Comparison of ENCODE assay signal across 26 mouse cellular contexts in genomic region chr10:116730033-116730652, GRCm38 (mm10).
"Had no signal": no experiment of that assay in that cellular context is flagged by ENCODE, and none has a peak within 500 bp of the region (broad histone marks: within the 10 kb centered on the region; RNA-seq: fewer than 3 reads in every experiment).

No protein-coding gene starts in this region.

- ATAC-seq: hindbrain, postnatal 0 days; liver, postnatal 0 days had no signal

- DNase-seq: gastrocnemius, postnatal 14 days; gastrocnemius, postnatal 36 days; heart, adult 11 months; heart, adult 2 months; heart, postnatal 14 days; heart, postnatal 36 days; kidney, adult 11 months; kidney, adult 8-10 months; kidney, postnatal 10 days; kidney, postnatal 25 days; kidney, postnatal 4 days; liver; liver, embryonic 13.5 days; liver, postnatal 0 days had no signal

- H3K9ac ChIP-seq: heart, embryonic 13.5 days; heart, embryonic 15.5 days; hindbrain, embryonic 13.5 days; hindbrain, embryonic 15.5 days; limb, embryonic 12.5 days; liver, embryonic 13.5 days; liver, embryonic 15.5 days; liver, postnatal 0 days had no signal

- H3K4me2 ChIP-seq: heart, embryonic 11.5 days; heart, embryonic 13.5 days; heart, embryonic 15.5 days; hindbrain, embryonic 13.5 days; hindbrain, embryonic 15.5 days; limb, embryonic 12.5 days; liver, embryonic 11.5 days; liver, embryonic 13.5 days; liver, embryonic 15.5 days had no signal

- H3K27ac ChIP-seq: heart, adult 2 months; heart, embryonic 13.5 days; heart, embryonic 15.5 days; hindbrain, embryonic 13.5 days; hindbrain, embryonic 15.5 days; hindbrain, postnatal 0 days; layer of hippocampus, adult 2 months; left cerebral cortex, adult 2 months; limb, embryonic 10.5 days; limb, embryonic 12.5 days; liver, embryonic 13.5 days; liver, embryonic 15.5 days had no signal

- H3K9me3 ChIP-seq: heart, embryonic 13.5 days; heart, embryonic 15.5 days; hindbrain, embryonic 13.5 days; hindbrain, embryonic 15.5 days; limb, embryonic 10.5 days; limb, embryonic 12.5 days; liver, embryonic 13.5 days; liver, embryonic 15.5 days had no signal

- H3K27me3 ChIP-seq: hindbrain, embryonic 13.5 days; hindbrain, embryonic 15.5 days; limb, embryonic 12.5 days had no signal

- H3K4me1 ChIP-seq: hindbrain, embryonic 15.5 days; liver, embryonic 13.5 days; liver, embryonic 15.5 days had no signal

- H3K36me3 ChIP-seq: heart, embryonic 13.5 days; heart, embryonic 15.5 days; hindbrain, embryonic 13.5 days; hindbrain, embryonic 15.5 days; limb, embryonic 10.5 days; limb, embryonic 12.5 days; liver, embryonic 13.5 days; liver, embryonic 15.5 days had no signal

- H3K4me3 ChIP-seq: heart, adult 2 months; heart, embryonic 13.5 days; heart, embryonic 15.5 days; hindbrain, embryonic 13.5 days; hindbrain, embryonic 15.5 days; layer of hippocampus, adult 2 months; left cerebral cortex, adult 2 months; limb, embryonic 10.5 days; limb, embryonic 12.5 days; liver, embryonic 13.5 days; liver, embryonic 15.5 days had no signal
